Mouse (Mus musculus): Measurements from ENCODE around the gene Rngtt.

Rngtt gene

DNA sequence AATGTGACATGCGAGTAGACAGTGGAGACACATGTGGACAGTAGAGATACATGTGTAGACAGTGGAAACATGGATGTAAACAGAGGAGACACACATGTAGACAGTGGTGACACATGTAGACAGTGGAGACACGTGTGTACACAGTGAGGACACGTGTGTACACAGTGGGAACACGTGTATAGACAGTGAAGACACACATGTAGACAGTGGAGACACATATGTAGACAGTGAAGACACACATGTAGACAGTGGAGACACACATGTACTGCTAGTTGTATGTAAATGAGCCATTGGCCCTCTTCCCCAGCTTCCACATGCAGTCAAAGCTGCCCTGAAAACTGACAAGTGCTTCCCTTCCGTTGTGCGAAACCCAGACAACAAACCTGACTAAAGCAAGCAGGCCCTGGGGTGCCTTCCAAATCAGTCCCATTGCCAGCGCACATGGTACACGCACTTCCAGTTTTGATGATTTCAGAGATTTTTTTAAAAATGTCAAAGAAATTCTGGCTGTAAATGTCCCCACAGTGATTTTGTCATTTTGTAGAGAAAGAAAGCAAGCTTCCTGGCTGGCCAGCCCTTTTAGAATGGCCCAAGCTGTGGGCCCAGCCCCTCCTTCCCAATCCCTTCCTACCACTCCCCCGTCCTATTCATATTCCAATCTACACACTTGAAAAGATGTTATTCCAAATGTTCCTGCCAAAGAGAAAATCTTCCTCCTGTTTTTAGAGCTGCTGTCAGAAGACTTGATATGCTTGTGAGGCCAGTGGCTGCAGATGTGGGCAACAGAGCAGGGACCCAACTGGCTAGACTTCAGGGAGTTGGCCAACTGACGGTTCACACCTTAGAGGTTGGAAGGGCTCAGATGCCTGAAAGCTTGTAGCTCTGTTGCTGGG is 204.2 kb downstream of the Rngtt start:
- DNase-seq (ENCODE audit: extremely low read depth, low read depth): no peak

DNA sequence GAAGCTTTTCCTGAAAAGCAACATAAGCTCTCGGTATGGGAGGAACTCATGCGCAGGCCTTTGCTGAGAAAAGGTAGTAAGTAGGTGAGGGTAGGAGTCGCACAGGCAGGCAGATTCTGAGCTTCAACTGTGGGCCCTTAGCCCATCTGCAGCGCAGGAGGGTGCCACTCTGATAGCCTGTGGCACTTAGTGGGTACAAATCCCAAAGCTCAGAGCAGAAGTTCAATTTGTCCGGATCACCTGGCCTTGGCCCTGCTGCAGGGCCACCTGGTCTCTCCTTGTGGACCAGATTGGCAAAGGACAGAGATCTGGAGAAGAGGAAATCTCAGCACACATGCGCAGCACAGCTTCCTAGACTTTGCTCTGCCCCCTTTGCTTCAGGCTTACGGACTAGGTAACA is 210.1 kb downstream of the Rngtt start:
- DNase-seq (ENCODE audit: extremely low read depth, low read depth): no peak

DNA sequence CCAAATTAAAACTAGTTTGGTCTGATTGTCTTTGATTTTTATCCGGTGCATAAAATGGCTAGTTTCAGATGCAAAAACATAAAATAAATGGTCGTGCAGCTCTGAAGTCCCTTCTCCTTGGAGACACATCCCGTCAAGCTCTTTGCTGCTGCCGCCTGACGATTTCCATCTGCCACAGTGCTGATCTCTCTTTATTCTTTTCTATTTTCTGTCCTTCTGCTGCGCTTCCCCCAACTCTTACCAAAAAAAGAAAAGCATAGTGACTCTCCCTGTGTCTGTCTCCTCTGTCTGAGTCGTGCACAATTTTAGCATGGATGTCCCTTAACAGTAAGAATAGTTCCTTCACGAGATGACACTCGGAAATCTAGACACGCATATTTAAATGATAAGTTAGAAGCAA is 210.8 kb downstream of the Rngtt start:
- DNase-seq (ENCODE audit: extremely low read depth, low read depth): no peak

DNA sequence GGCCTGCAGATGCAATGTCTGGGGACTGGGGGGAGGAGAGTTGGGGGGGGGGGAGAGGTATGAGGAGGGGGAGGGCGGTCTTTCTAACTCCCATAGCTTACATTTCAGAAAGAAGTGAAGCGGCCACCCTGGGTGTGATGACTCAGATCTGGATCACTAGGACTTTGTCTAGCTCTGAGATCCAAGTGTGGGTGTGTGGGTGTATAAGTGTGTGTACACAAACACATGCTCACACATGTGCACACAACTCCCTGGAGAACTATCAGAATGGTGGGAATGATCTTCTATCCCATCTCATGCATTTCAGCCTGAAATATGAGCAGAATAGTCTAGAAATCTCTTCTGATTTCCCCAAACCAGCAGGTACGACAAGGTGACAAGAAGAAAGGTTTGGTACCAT is 213.7 kb downstream of the Rngtt start:
- DNase-seq (ENCODE audit: extremely low read depth, low read depth): no peak

DNA sequence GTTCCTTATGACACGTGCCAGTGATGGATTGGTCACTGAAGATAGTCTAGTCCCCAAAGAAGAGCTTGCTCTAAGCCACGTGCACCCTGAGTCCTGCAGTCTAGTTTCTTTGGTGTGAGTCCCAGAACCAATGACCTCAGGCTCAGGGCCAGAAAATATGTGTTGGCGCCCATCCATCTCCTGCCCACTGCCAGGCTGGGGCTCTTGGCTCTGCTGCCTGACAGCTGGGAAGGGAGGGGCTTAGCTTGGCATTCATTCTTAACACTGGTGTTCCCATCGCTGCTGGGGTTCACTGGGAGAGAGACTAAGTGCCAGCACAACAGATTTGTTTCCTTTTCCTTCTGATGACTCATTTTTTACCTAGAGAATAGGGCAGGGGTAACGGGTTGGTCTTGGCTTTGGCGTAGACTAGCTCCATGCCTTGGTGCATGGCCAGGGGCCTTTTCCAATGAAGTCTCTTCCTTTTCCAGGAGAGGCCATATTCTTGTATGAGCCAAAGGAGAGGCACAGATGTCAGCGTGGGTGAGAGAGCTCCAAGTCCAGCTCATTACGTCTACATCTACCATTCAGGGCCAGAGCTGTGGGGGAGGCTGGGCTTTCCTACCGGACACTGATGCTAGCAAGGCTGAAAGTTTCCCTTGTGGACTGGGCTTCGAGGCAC is 214.5 kb downstream of the Rngtt start:
- DNase-seq (ENCODE audit: extremely low read depth, low read depth): no peak

DNA sequence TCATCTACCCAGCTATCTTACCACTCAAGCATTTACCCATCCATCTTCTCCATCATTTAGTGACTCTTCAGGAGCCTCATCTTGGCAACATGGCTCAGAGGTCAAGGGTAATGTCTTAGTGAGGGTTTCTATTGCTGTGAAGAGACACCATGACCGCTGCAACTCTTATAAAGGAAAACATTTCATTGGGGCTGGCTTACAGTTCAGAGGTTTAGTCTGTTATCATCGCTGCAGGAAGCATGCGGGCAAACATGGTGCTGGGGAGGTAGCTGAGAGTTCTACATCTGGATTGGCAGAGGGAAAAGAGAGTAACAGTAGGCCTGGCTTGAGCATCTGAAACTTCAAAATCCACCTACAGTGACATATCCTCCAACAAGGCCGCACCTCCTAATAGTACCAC is 215.2 kb downstream of the Rngtt start:
- no peak for DNase-seq (ENCODE audit: extremely low read depth, low read depth)

DNA sequence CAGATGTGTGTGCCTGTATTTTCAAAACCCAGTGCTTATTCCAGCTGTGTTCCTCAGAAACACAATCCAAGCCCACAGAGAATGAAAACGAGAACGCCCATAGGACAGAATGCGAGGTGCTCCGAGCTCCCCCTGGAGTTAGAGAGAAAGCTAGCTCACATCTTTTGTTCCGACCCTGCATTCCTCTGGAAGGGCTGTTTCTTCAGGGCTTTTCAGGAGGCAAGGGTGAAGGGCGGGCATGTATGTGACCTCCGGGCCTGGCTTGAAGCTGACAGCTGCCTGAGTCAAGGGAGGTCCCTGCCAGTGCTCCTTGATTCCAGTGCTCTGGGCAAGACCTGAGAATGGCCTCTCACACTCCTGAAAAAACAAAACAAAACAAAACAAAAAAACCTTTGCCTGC is 216.0 kb downstream of the Rngtt start:
- DNase-seq (ENCODE audit: extremely low read depth, low read depth): no peak

DNA sequence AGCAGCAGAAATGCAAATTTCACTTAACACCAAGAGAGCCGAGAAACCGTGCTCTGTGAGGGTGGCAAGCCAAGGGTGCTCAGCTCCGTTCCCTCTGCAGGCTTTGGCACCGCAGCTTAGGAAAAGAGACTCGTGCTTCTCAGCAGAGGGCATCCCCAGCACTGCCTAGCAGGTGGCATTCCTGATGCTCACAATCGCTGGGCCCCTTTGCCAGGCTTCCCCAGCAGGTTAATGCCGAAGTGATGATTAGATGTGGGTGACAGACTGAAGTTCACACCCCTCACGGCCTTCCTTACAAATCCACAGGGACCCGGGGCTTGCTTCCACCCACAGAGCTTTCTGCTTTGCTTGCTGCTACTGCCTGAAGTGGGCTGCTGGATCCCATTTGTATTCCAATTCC is 216.6 kb downstream of the Rngtt start:
- DNase-seq (ENCODE audit: extremely low read depth, low read depth): no peak

DNA sequence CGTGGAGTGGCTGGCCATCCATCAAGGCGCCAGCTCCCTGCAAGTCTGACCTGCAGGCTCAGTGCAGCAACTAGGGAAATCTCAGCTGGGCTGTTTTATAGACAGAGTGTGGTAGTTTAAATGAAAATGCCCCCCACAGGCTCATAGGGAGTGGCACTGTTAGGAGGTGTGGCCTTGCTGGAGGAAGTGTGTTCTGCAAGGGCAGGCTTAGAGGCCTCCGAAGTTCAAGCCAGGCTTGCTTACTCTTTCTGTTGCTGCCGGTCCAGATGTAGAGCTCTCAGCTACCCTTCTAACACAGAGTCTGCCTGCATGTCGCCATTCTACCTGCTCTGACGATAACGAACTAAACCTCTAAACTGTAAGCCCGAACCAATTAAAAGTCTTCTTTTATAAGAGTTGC is 222.5 kb downstream of the Rngtt start:
- DNase-seq (ENCODE audit: extremely low read depth, low read depth): no peak

DNA sequence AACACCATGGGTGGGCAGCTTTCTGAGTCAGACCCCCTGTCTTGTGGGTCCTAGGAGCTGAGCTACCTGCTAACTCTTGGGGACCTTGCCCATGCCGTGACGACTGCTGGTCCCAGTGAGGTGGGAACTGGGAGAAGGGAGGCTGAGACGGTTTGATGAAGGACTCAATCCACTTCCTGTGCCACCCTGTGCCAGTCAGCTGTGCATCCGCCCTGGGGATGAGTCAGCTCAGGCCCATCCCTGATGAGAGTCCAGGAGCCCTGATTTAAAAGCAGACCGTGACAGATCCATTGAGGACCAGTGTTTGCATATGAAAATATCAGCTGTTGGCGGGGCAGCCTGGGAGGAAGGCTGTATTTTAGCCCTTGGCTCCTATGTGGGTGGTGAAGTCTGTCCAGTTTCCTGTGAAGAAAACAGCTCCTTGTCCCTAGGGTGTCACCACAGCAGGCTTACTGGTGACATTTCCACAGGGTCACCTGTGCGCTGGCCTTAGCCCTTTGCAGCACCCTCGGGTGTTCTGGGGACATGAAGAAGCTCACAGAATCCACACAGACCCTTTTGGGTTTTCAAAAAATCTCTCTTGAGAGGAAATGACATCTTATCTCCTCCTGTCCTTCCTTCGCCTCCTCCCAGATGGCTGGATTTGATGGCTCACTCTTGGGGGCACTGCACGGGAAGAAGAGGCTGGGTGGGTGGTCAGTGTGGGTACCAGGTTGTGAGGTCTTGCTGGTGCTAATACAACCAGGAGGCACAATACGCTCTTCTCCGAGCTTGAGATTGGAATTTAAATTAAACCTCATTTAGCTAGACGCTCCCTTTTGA is 234.9 kb downstream of the Rngtt start:
- no peak for DNase-seq (ENCODE audit: extremely low read depth, low read depth)

DNA sequence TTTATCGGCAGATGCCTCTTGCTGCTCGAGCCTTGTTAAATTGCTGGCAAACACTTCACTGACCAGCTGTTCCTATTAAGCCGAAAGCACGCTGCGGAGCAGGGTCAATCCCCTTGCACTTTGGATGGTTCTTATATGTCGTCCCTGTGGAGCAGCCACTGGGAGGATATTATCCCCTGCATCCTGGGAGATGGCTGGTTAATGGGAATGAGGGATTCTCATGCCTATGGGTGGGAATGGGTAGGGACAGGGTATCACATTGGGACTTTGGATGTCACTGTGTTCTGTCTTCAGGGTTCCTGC is 235.4 kb downstream of the Rngtt start:
- no peak for DNase-seq (ENCODE audit: extremely low read depth, low read depth)

DNA sequence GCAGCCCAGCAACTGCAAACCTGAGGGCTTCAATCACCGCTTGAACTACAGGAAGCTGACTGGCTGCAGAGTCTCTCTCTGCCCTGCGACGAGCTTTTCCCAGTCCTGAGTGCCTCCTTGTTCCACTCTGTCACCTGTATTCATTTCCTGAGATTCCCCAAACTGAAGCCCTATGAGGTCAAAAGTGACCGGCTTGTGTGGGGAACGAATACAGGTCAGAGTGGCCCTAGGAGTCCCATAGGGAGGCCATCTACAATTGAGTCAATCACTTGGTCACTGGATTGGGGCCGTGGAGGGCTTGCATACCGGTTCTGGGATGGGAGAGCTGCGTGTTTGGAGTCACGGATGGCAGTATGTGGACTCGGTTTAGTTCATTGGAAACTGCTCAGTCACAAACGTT is 236.2 kb downstream of the Rngtt start:
- no peak for DNase-seq (ENCODE audit: extremely low read depth, low read depth)

DNA sequence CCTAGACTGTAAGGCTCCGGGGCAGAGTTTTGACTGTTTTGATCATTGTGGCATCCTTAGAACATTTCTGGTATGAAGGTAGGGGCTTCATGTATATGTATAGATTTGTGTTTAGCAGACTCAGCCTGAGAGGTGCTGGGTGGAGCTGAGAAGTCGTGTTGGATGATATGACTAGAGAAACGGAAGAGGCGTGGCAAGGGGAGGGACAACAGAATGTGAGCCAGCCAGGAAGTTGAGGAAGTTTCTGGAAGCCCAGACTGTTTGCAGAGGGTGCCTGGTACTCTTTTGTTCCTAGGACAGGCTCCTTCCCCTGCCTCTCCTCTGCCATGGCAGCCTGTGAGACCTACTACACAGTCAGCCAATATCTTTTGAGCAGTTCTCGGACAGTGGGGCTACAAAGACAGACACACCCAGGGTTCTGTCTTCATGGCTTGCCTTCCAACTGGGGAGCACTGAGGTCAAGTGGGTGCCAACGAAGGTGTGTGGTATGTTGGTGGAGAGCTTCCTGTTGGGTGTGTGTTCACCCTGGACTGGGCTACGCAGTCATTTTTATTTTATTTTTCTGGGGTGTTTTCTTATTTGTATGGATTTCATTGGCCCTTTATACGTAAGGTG is 237.3 kb downstream of the Rngtt start:
- DNase-seq (ENCODE audit: extremely low read depth, low read depth): no peak

DNA sequence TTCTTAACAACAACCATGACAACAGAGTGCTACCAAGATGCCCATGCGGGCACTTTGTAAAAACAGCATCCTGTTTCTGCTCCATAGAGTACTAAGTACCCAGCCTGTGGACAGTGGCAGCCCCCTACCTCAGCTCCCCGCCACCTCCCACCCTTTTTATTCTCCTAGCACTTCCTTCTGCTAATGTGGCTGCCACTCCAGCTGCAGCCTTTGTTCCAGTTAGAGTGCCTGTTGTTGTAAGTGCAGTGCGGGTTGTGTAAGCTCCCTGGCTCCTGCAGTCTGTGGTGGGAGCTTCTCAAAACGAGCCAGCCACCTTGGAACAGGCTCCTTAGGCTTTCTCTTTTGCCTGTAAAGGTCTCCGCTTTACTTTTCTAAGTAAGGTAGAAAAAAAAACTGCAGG is 239.5 kb downstream of the Rngtt start:
- no peak for DNase-seq (ENCODE audit: extremely low read depth, low read depth)

All from MEL-GATA-1-ER (cell line).